Mouse (Mus musculus) stomach, embryonic 14.5 days (tissue): ENCODE measurements around the gene Gm27027. TPM values are rescaled to one million over a fixed set of nuclear protein-coding genes. Genes with fewer than 3 reads are reported as not detected.

Experiments
- ATAC-seq: fragments of 200-750 bp; cut with Nextera tagmentation; 2 replicates; pipeline ENCODE4 v1.8.0; 2017; ENCODE audit warnings: low read depth, moderate TSS enrichment; ENCODE audit not compliant: insufficient number of reproducible peaks, insufficient read depth, low FRiP score
- H3K27ac ChIP-seq: fragments of 300-500 bp; sonication (generic); 2 replicates; pipeline ENCODE4 v1.5.1; 2014; ENCODE audit warnings: mild to moderate bottlenecking, low read length, moderate library complexity, mixed read lengths
- H3K27me3 ChIP-seq: fragments of 300-500 bp; sonication (generic); 2 replicates; pipeline ENCODE4 v1.6.1; 2014; ENCODE audit warnings: low read length, control low read depth, mixed read lengths; ENCODE audit not compliant: control insufficient read depth, insufficient read depth
- H3K36me3 ChIP-seq: fragments of 300-500 bp; sonication (generic); 2 replicates; pipeline ENCODE4 v1.6.1; 2014; ENCODE audit warnings: mild to moderate bottlenecking, control low read depth, low read length, moderate library complexity, mixed read lengths; ENCODE audit not compliant: control insufficient read depth, insufficient read depth
- H3K4me1 ChIP-seq: fragments of 300-500 bp; sonication (generic); 2 replicates; pipeline ENCODE4 v1.6.1; 2014; ENCODE audit warnings: low read length, control low read depth, mixed read lengths; ENCODE audit not compliant: control insufficient read depth, insufficient read depth
- H3K4me2 ChIP-seq: fragments of 300-500 bp; sonication (generic); replicated peaks from 2 replicates; pipeline ENCODE4 v1.6.1; 2014; ENCODE audit warnings: low read depth, low read length, control low read depth
- H3K4me3 ChIP-seq: fragments of 300-500 bp; sonication (generic); 2 replicates; pipeline ENCODE4 v1.5.1; 2014; ENCODE audit warnings: low read depth, low read length, control low read depth
- H3K9ac ChIP-seq: fragments of 300-500 bp; sonication (generic); replicated peaks from 2 replicates; pipeline ENCODE4 v1.6.1; 2014; ENCODE audit warnings: low read depth, mild to moderate bottlenecking, control low read depth, low read length, moderate library complexity, mixed read lengths
- H3K9me3 ChIP-seq: fragments of 300-500 bp; sonication (generic); 2 replicates; pipeline ENCODE4 v1.6.1; 2016; ENCODE audit warnings: low read depth, low read length, control low read depth; ENCODE audit not compliant: control insufficient read depth
- WGBS: fragments of 180-500 bp; shearing (Covaris S2); extraction: QIAGEN DNeasy Blood & Tissue Kit; methylation state at CpG from one replicate; pipeline ENCODE4 v1.1.7; 2014; 5-methylcytosine and 5-hydroxymethylcytosine counted together
- polyA plus RNA-seq: library from polyadenylated mRNA; unstranded; fragments of >200 nt; fragmentation: Nextera tagmentation; extraction: Ambion mirVana; gene quantifications from 2 replicates; pipeline ENCODE4 v1.2.1, GENCODE M21; 2014

The Gm27027 gene
- polyA plus RNA-seq, 1 experiment from 2014 or later, result not detected

DNA sequence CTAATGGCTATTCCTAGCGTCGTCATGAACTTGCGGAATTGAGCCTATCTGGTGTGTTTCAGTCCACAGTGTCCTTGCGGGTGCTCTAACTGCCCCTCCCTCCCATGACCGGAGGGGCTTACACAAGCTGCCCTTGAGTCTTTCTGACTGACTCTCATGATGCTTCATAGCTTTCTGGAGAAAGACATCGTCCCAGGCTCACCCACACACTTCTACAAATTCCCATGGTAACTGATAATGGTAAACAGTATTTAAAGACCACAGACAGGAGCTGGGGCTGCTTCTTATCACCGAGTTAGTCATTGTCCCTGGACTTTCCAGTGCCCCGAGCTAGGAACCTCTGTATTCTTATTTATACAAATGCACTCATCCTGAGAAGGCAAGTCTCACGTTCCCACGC lies 67.3 kb downstream of the Gm27027 start:
- Histone ChIP-seq H3K27ac (no peak overlapping the region), H3K4me1 (no peaks in the 10 kb centered on the region), H3K9ac (no peak overlapping the region), H3K4me3 (no peak overlapping the region), H3K4me2 (no peak overlapping the region), H3K9me3 (no peaks in the 10 kb centered on the region), H3K27me3 (no peaks in the 10 kb centered on the region), H3K36me3 (no peaks in the 10 kb centered on the region)
- 68% methylated on average over 10 of the region's 10 CpGs for WGBS
- no peak for ATAC-seq

DNA sequence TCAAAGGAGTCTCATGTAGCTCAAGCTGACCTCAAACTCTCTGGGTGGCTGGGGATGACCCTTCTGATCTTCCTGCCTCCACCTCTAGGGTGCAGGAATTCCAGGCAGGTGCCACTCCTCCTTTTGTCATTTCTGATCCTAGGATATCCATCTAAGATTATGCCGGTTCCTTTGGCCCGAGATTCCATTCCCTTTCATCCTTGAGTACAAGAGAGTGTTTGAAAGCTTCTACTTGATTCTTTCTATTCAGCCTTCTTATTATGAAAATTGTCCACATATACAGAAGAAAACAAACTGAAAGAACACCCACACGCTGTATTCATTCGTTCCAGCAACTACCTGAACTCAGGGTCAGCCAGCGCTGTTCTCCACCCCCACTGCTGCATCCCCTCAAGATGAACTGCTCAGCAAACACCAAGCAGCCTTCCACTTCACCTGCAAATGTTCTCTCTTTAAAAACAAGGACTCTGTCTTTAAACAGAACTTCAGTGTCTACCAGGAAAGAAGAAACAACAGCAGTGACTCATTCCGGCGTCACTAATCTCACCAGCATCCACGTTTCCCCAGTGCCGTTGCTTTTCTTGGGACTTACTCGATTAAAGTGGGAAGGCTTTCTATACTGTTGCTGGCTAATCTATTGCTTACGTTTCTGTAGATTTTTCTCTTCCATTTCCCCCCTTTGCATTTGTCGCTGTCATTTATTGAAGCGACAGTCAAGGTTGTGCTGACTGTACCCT lies 68.3 kb downstream of the Gm27027 start:
- Histone ChIP-seq H3K27ac (no peak overlapping the region), H3K4me3 (no peak overlapping the region), H3K36me3 (no peaks in the 10 kb centered on the region), H3K27me3 (no peaks in the 10 kb centered on the region), H3K9ac (no peak overlapping the region), H3K4me1 (no peaks in the 10 kb centered on the region), H3K4me2 (no peak overlapping the region), H3K9me3 (no peaks in the 10 kb centered on the region)
- no peak for ATAC-seq
- WGBS, result 60% methylated on average over 13 of the region's 13 CpGs

DNA sequence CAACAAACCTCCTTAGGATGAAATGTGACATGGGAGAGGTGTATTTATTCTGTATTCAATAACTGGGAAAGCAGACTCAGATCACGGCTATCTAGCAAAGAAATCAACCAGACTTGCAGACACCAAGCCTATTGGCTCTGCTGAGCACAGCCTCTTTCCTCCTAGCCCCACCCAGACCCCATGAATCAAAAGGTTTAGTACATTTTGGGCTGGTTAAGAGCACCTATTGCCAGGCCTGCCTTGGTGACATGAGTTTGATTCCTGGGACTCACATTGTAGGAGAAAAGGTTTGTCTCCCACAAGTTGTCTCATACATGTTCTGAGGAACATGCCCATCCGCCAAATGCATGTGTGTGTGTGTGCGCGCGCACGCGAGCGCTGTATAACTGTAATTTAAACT lies 70.0 kb downstream of the Gm27027 start:
- no peaks in the 10 kb centered on the region for H3K36me3 ChIP-seq
- no peak overlapping the region for H3K4me2 ChIP-seq
- H3K4me1 ChIP-seq, result no peaks in the 10 kb centered on the region
- H3K27me3 ChIP-seq, result no peaks in the 10 kb centered on the region
- no peaks in the 10 kb centered on the region for H3K9me3 ChIP-seq
- no peak overlapping the region for H3K4me3 ChIP-seq
- H3K9ac ChIP-seq, result no peak overlapping the region
- H3K27ac ChIP-seq, result no peak overlapping the region
- 89% methylated on average over 8 of the region's 8 CpGs for WGBS
- ATAC-seq, result no peak

DNA sequence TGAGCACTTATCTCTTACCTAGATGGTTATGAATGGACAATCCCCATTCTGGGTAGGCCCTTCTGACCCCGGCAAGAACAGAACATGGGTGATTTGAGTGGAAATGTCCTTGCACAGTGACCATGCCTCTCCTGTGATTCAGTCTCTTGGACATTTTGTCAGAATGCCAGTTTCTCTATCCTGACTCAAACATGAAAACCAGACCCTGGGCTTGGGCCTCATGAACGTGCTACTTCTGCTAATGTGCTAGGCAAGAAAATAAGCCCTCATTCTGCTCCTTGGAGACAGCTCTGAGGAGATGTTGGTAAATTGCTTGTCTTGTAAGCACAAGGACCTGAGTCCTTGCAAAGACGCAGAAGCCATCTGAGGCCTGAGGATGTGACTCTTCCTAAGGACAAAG lies 77.1 kb downstream of the Gm27027 start:
- Histone ChIP-seq H3K27me3 (no peaks in the 10 kb centered on the region), H3K4me2 (no peak overlapping the region), H3K4me3 (no peak overlapping the region), H3K4me1 (no peaks in the 10 kb centered on the region), H3K27ac (no peak overlapping the region), H3K9me3 (no peaks in the 10 kb centered on the region), H3K9ac (no peak overlapping the region), H3K36me3 (no peaks in the 10 kb centered on the region)
- ATAC-seq, result no peak
- WGBS, result 85% methylated on average over 3 of the region's 3 CpGs

DNA sequence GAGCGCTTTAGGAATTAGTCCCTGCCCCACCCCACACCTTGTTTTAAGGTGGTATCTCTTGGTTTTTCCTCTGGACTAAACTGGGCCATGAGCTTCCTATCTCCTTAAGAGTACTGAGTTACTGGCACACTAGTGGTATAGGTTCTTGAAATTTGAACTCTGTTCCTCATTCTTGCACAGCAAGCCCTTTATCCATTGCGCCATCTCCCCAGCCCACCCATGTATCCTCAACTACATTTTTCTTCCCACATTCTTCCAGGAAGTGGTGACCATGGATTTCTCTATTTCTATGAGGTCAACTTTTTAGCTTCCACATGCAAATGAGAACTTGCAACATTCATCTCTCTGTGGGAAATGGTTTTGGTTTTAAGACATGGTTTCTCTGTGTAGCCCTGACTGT lies 82.6 kb downstream of the Gm27027 start:
- no peak overlapping the region for H3K4me3 ChIP-seq
- H3K27me3 ChIP-seq, result no peaks in the 10 kb centered on the region
- H3K36me3 ChIP-seq, result no peaks in the 10 kb centered on the region
- no peaks in the 10 kb centered on the region for H3K9me3 ChIP-seq
- H3K4me1 ChIP-seq, result no peaks in the 10 kb centered on the region
- 94% methylated on average over 2 of the region's 2 CpGs for WGBS
- no peak overlapping the region for H3K4me2 ChIP-seq
- no peak for ATAC-seq
- H3K9ac ChIP-seq, result no peak overlapping the region
- no peak overlapping the region for H3K27ac ChIP-seq

DNA sequence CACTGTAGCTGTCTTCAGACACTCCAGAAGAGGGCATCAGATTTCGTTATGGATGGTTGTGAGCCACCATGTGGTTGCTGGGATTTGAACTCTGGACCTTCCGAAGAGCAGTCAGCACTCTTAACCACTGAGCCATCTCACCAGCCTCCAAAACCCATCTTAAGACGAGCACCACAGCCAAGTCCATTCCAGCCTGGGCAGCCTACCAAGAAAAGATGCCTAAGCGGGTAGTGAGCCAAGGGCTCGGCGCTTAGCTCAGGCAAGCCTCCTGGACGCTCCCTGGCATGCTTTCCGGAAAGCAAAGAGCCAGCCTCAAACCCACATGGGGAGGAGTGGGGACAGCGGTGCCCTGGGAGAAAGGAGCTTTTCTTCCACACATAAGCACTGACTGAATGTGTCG lies 84.2 kb downstream of the Gm27027 start:
- no peaks in the 10 kb centered on the region for H3K36me3 ChIP-seq
- no peak overlapping the region for H3K27ac ChIP-seq
- no peaks in the 10 kb centered on the region for H3K4me1 ChIP-seq
- H3K27me3 ChIP-seq, result no peaks in the 10 kb centered on the region
- no peak overlapping the region for H3K4me2 ChIP-seq
- WGBS, result 85% methylated on average over 10 of the region's 10 CpGs
- H3K9me3 ChIP-seq, result no peaks in the 10 kb centered on the region
- no peak overlapping the region for H3K4me3 ChIP-seq
- no peak for ATAC-seq
- H3K9ac ChIP-seq, result no peak overlapping the region

DNA sequence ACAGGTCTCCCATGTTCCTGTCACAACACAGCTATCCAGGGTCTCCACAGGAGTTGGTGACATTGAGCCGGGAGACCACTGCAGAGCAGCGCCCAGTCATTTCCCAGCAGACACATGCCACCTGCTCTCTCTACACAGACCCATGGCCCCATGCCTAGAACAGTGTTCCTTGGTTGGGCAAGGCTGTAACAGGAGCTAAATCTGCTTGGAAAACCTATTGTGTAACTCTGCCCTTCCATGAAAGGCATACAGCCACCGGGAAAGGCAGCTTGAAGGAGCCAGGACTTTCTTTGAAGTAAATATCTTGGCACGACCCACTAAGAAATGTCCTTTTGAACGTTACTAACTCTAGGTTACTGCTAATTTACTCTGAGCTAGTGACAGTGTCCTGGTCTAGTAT lies 86.4 kb downstream of the Gm27027 start:
- Histone ChIP-seq H3K9ac (no peak overlapping the region), H3K27me3 (no peaks in the 10 kb centered on the region), H3K36me3 (no peaks in the 10 kb centered on the region), H3K4me2 (no peak overlapping the region), H3K4me1 (no peaks in the 10 kb centered on the region), H3K9me3 (no peaks in the 10 kb centered on the region), H3K4me3 (no peak overlapping the region), H3K27ac (no peak overlapping the region)
- WGBS, result 71% methylated on average over 5 of the region's 5 CpGs
- ATAC-seq, result no peak

DNA sequence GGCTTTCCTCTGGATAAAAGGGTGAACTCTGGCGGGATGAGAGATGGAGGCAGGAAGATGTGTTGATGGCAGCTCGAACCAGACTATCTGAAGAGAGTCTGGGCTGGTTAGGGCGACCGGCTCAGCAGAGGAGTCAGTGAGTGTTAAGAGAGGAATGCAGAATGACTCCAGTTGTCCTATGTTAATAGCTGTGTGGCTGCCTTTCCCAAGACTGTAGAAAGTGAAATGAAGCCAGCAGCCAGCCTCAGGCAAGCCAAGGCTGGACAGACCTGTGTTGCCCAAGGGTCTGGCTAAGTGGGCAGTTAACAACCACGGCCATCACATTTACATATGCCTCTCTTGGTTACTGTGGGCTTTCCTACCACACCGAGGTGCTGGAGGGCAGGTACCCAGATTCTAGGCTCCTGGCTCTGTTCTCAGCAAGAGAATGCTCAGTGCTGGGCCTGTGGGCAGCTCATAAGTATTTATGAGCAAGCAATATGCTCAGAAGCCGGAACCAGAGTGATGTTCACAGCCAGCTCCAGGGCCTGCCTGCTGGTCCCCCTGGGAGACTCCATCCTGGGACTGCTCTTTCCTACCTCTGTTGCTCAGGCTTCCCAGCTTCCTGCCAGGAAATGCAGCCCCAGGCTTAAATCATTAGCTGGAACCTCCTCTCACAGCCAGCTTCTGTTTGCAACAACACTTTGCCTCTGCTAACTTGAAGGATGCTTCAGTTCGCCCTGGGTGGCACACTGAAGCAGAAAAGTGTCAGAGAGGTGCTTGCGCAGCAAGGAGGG lies 88.4 kb downstream of the Gm27027 start:
- H3K27ac ChIP-seq, result no peak overlapping the region
- no peak overlapping the region for H3K4me2 ChIP-seq
- 62% methylated on average over 9 of the region's 9 CpGs for WGBS
- H3K27me3 ChIP-seq, result no peaks in the 10 kb centered on the region
- no peaks in the 10 kb centered on the region for H3K36me3 ChIP-seq
- no peaks in the 10 kb centered on the region for H3K9me3 ChIP-seq
- no peak for ATAC-seq
- no peak overlapping the region for H3K9ac ChIP-seq
- H3K4me1 ChIP-seq, result no peaks in the 10 kb centered on the region
- no peak overlapping the region for H3K4me3 ChIP-seq
